Mouse (Mus musculus) adrenal gland, adult (tissue): ENCODE results near the gene Mapkapk3.

Source experiments
- DNase-seq, 2 experiments: peaks; one replicate each; pipeline ENCODE4 v3.0.0; 2022 to 2023; ENCODE audit warnings: low spot score in 1 of 2; ENCODE audit not compliant: inconsistent age in 2 of 2

Mapkapk3 gene

GRCm38 (mm10) chr9:107289211-107290076 is at the start of gene Mapkapk3:
Mapkapk3 (minus strand) TSS chr9:107289877.
- DNase-seq = peak; percentile 92 to 96

GRCm38 (mm10) chr9:107338172-107338883 is 48.7 kb upstream of the Mapkapk3 start, which contains the start of gene Hemk1:
Hemk1 (minus strand) TSS chr9:107338350.
- DNase-seq = peak; percentile 79 to 92

DNA sequence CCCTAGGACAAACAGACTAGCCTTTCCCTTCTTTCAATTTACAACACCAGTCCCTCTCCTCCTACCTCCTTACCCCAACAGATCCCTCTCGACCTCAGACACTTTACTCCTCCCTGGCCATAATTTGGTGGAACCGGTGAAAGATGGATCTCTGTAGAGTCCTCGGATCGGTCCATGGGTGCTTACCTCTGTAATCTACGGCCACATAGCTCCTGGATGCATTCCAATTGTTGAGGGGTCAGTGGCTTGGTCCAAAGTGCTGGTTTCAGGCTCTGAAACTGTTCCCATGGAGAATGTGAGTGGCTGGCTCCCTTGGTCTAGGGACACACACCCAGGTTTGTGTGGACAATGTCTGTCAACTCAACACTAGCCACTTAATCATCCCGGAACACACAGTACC is 46.7 kb upstream of the Mapkapk3 start:
- DNase-seq = no peak

GRCm38 (mm10) chr9:107335909-107336308 is 46.2 kb upstream of the Mapkapk3 start:
- peak; percentile 67 to 92 for DNase-seq

GRCm38 (mm10) chr9:107335046-107335445 is 45.4 kb upstream of the Mapkapk3 start:
- DNase-seq = no peak

DNA sequence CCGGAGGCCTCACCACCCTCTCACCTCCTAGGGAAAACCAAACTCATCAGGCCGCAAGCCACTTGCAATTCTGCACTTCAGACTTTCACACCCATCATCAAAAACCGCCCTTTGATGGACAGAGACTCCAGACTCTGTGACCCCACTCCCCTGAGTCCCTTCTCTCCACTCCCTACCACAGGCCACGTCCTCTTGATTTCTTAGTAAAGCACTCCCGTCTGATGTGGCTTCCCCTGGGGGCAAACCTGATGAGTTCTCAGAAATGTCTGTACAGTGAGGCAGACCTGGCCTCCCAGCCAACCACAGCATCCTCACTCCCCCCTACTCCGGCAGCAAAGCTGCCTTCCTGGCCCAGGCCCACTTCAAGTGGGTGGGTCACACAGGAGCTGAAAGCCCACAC is 44.7 kb upstream of the Mapkapk3 start:
- DNase-seq = no peak

- DNase-seq = no peak
Measured at GRCm38 (mm10) chr9:107333686-107334085, 44.0 kb upstream of the Mapkapk3 start.

GRCm38 (mm10) chr9:107330791-107331190 is 41.1 kb upstream of the Mapkapk3 start:
- no peak for DNase-seq

GRCm38 (mm10) chr9:107327879-107328620 is 38.4 kb upstream of the Mapkapk3 start:
- peak in 1 of 2 experiments; percentile 60 for DNase-seq

DNA sequence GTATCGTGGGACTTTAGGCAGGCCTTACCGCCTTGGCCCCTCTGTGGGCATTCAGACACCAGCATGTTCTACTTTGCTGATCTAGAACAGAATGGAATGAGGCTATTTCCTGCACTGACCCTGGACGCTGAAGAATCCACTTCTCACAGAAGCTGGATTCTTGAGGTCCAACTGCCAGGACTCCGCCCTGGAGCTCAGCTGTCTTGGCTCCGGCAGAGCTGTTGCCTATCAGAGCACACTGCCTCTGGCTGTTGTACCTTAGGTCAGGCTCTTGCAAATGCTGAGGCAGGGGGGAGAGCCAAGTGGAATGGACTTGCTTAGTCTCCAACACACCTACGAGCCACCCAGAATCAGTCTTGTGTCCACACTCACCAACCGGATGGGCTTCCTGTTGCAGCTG is 36.2 kb upstream of the Mapkapk3 start:
- DNase-seq = peak in 1 of 2 experiments; percentile 29

GRCm38 (mm10) chr9:107324799-107325561 is 35.3 kb upstream of the Mapkapk3 start:
- peak in 1 of 2 experiments; percentile 71 for DNase-seq

DNA sequence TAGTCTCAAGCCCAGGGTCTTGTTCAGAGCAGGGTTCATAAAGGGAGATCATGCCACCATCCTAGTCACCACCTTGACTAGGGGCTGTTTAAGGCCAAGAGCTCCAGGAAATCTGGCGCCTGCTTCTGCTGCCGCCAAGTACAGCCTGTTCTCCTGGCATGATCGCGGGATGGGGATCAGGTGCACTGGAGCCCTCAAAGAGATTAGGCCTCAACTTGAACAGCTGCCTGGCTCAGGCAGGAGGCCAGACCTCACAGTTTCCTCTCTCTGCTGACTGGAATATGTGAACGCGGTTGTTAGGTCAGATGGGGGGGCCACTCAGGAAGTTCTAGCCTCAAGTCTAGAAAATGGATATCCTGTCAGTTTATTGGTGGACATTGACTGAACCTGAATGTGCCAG is 33.9 kb upstream of the Mapkapk3 start:
- DNase-seq = peak in 1 of 2 experiments; percentile 63

- no peak for DNase-seq
Measured at GRCm38 (mm10) chr9:107322461-107323050, 32.9 kb upstream of the Mapkapk3 start.

- DNase-seq = no peak
Measured at GRCm38 (mm10) chr9:107315791-107316190, 26.1 kb upstream of the Mapkapk3 start.

DNA sequence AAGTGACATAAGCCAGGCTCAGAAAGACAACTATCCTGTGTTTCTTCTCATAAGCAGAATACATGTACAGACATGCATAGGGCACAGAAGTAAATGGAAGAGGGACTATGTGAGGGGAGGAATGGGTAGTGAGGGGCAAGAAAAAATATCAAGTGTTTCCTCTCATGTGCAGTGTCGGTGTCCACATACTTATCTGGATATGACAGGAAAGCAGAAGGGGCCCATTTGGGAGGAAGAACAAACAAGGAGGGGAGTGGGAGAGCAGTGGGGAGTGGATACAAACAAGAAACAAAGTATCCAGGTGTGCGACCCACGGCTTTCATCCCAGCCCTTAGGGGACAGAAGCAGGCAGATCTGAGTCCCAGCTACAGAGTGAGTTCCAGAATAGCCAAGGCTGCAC is 24.2 kb upstream of the Mapkapk3 start:
- no peak for DNase-seq

- DNase-seq = peak in 1 of 2 experiments; percentile 63
Measured at GRCm38 (mm10) chr9:107312811-107313584, 23.3 kb upstream of the Mapkapk3 start.

GRCm38 (mm10) chr9:107309600-107309999 is 19.9 kb upstream of the Mapkapk3 start:
- peak; percentile 45 to 79 for DNase-seq

GRCm38 (mm10) chr9:107309171-107309570 is 19.5 kb upstream of the Mapkapk3 start:
- no peak for DNase-seq

GRCm38 (mm10) chr9:107308346-107309000 is 18.8 kb upstream of the Mapkapk3 start:
- peak in 1 of 2 experiments; percentile 71 for DNase-seq
